Mouse (Mus musculus) testis, adult 2 months (tissue): Measurements from ENCODE around the gene Gjc1.

Experiments used
- CTCF ChIP-seq: fragments of 200-500 bp; IDR thresholded peaks from 2 replicates; pipeline ENCODE4 v1.5.1; 2012; ENCODE audit warnings: low read depth, mild to moderate bottlenecking, inconsistent platforms, low read length, moderate library complexity; ENCODE audit not compliant: control insufficient read depth, insufficient read depth, insufficient replicate concordance
- POLR2A ChIP-seq: fragments of 200-500 bp; IDR thresholded peaks from 2 replicates; pipeline ENCODE4 v1.6.1; 2012; ENCODE audit warnings: low read depth, mild to moderate bottlenecking, inconsistent platforms, low read length, moderate library complexity; ENCODE audit not compliant: control insufficient read depth

DNA sequence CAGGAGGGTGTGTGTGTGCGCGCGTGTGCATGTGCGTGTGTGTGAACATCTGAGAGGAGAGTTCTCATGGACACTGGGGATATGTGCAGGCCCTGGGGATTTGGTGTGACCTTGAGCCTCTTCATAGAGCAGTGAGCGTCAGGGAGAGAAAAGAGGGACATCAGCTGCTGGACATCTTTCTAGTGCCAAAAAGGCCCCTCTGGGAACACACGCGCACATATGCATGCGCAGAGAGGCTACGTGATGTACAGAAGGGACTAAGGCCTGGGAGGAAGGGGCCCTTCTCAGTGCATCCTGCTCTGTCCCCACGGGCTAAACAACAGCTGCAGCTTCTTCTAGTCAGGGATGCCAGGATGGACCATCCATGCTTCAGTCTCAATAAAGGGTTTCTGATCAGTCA, 14.7 kb upstream of the Gjc1 start:
- TF ChIP-seq CTCF (no peak), POLR2A (no peak)
